Mouse (Mus musculus): ENCODE data around the gene Rhox2f. TPM values are rescaled to one million over a fixed set of nuclear protein-coding genes. Genes with fewer than 3 reads are reported as not detected.

The Rhox2f gene
- polyA plus RNA-seq (2017; shearing (Covaris generic)) = not detected

GRCm38 (mm10) chrX:37571105-37571504 is at the start of gene Rhox2f:
Gene Rhox2f (plus strand): TSS chrX:37571405.

GRCm38 (mm10) chrX:37530152-37530551 is 41.1 kb upstream of the Rhox2f start, which contains the start of gene Rhox2e:
Gene Rhox2e (plus strand): TSS chrX:37530452.

GRCm38 (mm10) chrX:37541719-37542118 is 29.5 kb upstream of the Rhox2f start, which contains the start of gene Rhox3e:
Gene Rhox3e (plus strand): TSS chrX:37542019.

GRCm38 (mm10) chrX:37557112-37557511 is 14.1 kb upstream of the Rhox2f start, which contains the start of gene Rhox4e:
Gene Rhox4e (plus strand): TSS chrX:37557412.

GRCm38 (mm10) chrX:37580692-37581091 is 9.5 kb downstream of the Rhox2f start, which contains the start of gene Rhox3f:
Gene Rhox3f (plus strand): TSS chrX:37580992.

GRCm38 (mm10) chrX:37607604-37608003 is 36.4 kb downstream of the Rhox2f start, which contains the start of gene Rhox4f:
Gene Rhox4f (minus strand): TSS chrX:37607704.

Other genes starting within 250 kb of the Rhox2f start
- gene Rhox3a2, start 191.4 kb upstream of the Rhox2f start, polyA plus RNA-seq (2017; shearing (Covaris generic)) = not detected
- not detected for gene Rhox4a2, start 180.6 kb upstream of the Rhox2f start, polyA plus RNA-seq (2017; shearing (Covaris generic))
- gene Rhox2b, start 159.3 kb upstream of the Rhox2f start, polyA plus RNA-seq (2017; shearing (Covaris generic)) = not detected
- gene Rhox4b, start 138.9 kb upstream of the Rhox2f start, polyA plus RNA-seq (2017; shearing (Covaris generic)) = not detected
- not detected for gene Rhox2c, start 117.7 kb upstream of the Rhox2f start, polyA plus RNA-seq (2017; shearing (Covaris generic))
- not detected for gene Rhox3c, start 112.8 kb upstream of the Rhox2f start, polyA plus RNA-seq (2017; shearing (Covaris generic))
- gene Rhox4c, start 91.1 kb upstream of the Rhox2f start, polyA plus RNA-seq (2017; shearing (Covaris generic)) = not detected
- gene Rhox2d, start 78.0 kb upstream of the Rhox2f start, polyA plus RNA-seq (2017; shearing (Covaris generic)) = not detected
- gene Rhox4d, start 57.0 kb upstream of the Rhox2f start, polyA plus RNA-seq (2017; shearing (Covaris generic)) = 0.31 TPM
- gene Rhox2e, start 41.0 kb upstream of the Rhox2f start, polyA plus RNA-seq (2017; shearing (Covaris generic)) = not detected
- gene Rhox3e, start 29.4 kb upstream of the Rhox2f start, polyA plus RNA-seq (2017; shearing (Covaris generic)) = not detected
- 0.21 TPM for gene Rhox4e, start 14.0 kb upstream of the Rhox2f start, polyA plus RNA-seq (2017; shearing (Covaris generic))
- gene Rhox3f, start 9.6 kb downstream of the Rhox2f start, polyA plus RNA-seq (2017; shearing (Covaris generic)) = not detected
- gene Rhox4f, start 36.3 kb downstream of the Rhox2f start, polyA plus RNA-seq (2017; shearing (Covaris generic)) = not detected
- not detected for gene Rhox3g, start 57.2 kb downstream of the Rhox2f start, polyA plus RNA-seq (2017; shearing (Covaris generic))
- gene Rhox2g, start 72.1 kb downstream of the Rhox2f start, polyA plus RNA-seq (2017; shearing (Covaris generic)) = not detected
- gene Rhox4g, start 79.9 kb downstream of the Rhox2f start, polyA plus RNA-seq (2017; shearing (Covaris generic)) = not detected
- not detected for gene Rhox3h, start 97.4 kb downstream of the Rhox2f start, polyA plus RNA-seq (2017; shearing (Covaris generic))
- gene Rhox2h, start 101.9 kb downstream of the Rhox2f start, polyA plus RNA-seq (2017; shearing (Covaris generic)) = not detected
- not detected for gene Rhox5, start 233.4 kb downstream of the Rhox2f start, polyA plus RNA-seq (2017; shearing (Covaris generic))

Data from naive thymus-derived CD4-positive, alpha-beta T cell, adult 5 months (primary cell).